Mouse (Mus musculus) testis, postnatal 14 days (tissue): ENCODE data around the gene Kazn.

Source experiments
- DNase-seq: peaks from one replicate; pipeline ENCODE4 v3.0.0; 2021; ENCODE audit warnings: low spot score

Kazn gene

GRCm38 (mm10) chr4:142118522-142118921, 120.7 kb downstream of the Kazn start:
- no peak for DNase-seq

GRCm38 (mm10) chr4:142117993-142118392, 121.2 kb downstream of the Kazn start:
- no peak for DNase-seq

- no peak for DNase-seq
Measured at GRCm38 (mm10) chr4:142113306-142113705, 125.9 kb downstream of the Kazn start.

GRCm38 (mm10) chr4:142103081-142103671, 136.0 kb downstream of the Kazn start:
- no peak for DNase-seq

- DNase-seq = peak; percentile 30
Measured at GRCm38 (mm10) chr4:142098303-142098702, 140.9 kb downstream of the Kazn start.

GRCm38 (mm10) chr4:142097871-142098270, 141.3 kb downstream of the Kazn start:
- DNase-seq = peak; percentile 56

- peak; percentile 26 for DNase-seq
Measured at GRCm38 (mm10) chr4:142095513-142096241, 143.5 kb downstream of the Kazn start.

- DNase-seq = no peak
Measured at GRCm38 (mm10) chr4:142094386-142094785, 144.8 kb downstream of the Kazn start.

- no peak for DNase-seq
Measured at GRCm38 (mm10) chr4:142091100-142091499, 148.1 kb downstream of the Kazn start.

GRCm38 (mm10) chr4:142089966-142090365, 149.2 kb downstream of the Kazn start:
- no peak for DNase-seq

- DNase-seq = no peak
Measured at GRCm38 (mm10) chr4:142088836-142089235, 150.4 kb downstream of the Kazn start.

GRCm38 (mm10) chr4:142088409-142088808, 150.8 kb downstream of the Kazn start:
- DNase-seq = no peak

GRCm38 (mm10) chr4:142084936-142085563, 154.2 kb downstream of the Kazn start:
- DNase-seq = no peak

- peak; percentile 21 for DNase-seq
Measured at GRCm38 (mm10) chr4:142084131-142084899, 154.9 kb downstream of the Kazn start, which contains the start of gene Tmem51. Tmem51 (minus strand) TSS chr4:142084304.

GRCm38 (mm10) chr4:142083762-142084130, 155.5 kb downstream of the Kazn start:
- peak; percentile 50 for DNase-seq

GRCm38 (mm10) chr4:142083193-142083592, 156.0 kb downstream of the Kazn start:
- DNase-seq = no peak

GRCm38 (mm10) chr4:142082703-142083102, 156.5 kb downstream of the Kazn start:
- DNase-seq = no peak

GRCm38 (mm10) chr4:142081631-142082283, 157.4 kb downstream of the Kazn start:
- no peak for DNase-seq

GRCm38 (mm10) chr4:142080901-142081630, 158.1 kb downstream of the Kazn start:
- no peak for DNase-seq

GRCm38 (mm10) chr4:142080487-142080767, 158.8 kb downstream of the Kazn start:
- DNase-seq = no peak
